Mouse (Mus musculus) limb, embryonic 10.5 days (tissue): ENCODE data around the gene Immp2l. TPM values are rescaled to one million over a fixed set of nuclear protein-coding genes. Genes with fewer than 3 reads are reported as not detected.
"Not testable (repeated sequence)": the region's sequence is repeated elsewhere in the genome, so short reads cannot be mapped to it uniquely, and the experiment has no call there.

ENCODE experiments used
- DNase-seq: peaks from one replicate; pipeline ENCODE4 v3.0.0-alpha.2; 2017; ENCODE audit warnings: low spot score
- H3K27ac ChIP-seq: fragments of 300-500 bp; sonication (generic); 2 replicates; pipeline ENCODE4 v1.5.1; 2016; ENCODE audit warnings: mild to moderate bottlenecking
- H3K27me3 ChIP-seq: fragments of 300-500 bp; sonication (generic); 2 replicates; pipeline ENCODE4 v1.6.1; 2016; ENCODE audit warnings: low read depth, mild to moderate bottlenecking; ENCODE audit not compliant: poor library complexity, severe bottlenecking
- H3K36me3 ChIP-seq: fragments of 300-500 bp; sonication (generic); 2 replicates; pipeline ENCODE4 v1.6.1; 2016; ENCODE audit warnings: mild to moderate bottlenecking, moderate library complexity
- H3K4me1 ChIP-seq: fragments of 300-500 bp; sonication (generic); 2 replicates; pipeline ENCODE4 v1.6.1; 2016
- H3K4me3 ChIP-seq: fragments of 300-500 bp; sonication (generic); 2 replicates; pipeline ENCODE4 v1.5.1; 2016; ENCODE audit warnings: mild to moderate bottlenecking, moderate library complexity
- H3K9me3 ChIP-seq: fragments of 300-500 bp; sonication (generic); replicated peaks from 2 replicates; pipeline ENCODE4 v1.6.1; 2016; ENCODE audit warnings: mild to moderate bottlenecking
- WGBS: fragments of 180-500 bp; shearing (Covaris S2); methylation state at CpG from one replicate; pipeline ENCODE4 v1.1.7; 2016; 5-methylcytosine and 5-hydroxymethylcytosine counted together
- polyA plus RNA-seq: library from polyadenylated mRNA; unstranded; fragments of >200 nt; fragmentation: Nextera tagmentation; extraction: Ambion mirVana; gene quantifications from 2 replicates; pipeline ENCODE4 v1.2.1, GENCODE M21; 2016

Gene Immp2l
- 8.5 and 10.6 TPM in 2 replicates for polyA plus RNA-seq

DNA sequence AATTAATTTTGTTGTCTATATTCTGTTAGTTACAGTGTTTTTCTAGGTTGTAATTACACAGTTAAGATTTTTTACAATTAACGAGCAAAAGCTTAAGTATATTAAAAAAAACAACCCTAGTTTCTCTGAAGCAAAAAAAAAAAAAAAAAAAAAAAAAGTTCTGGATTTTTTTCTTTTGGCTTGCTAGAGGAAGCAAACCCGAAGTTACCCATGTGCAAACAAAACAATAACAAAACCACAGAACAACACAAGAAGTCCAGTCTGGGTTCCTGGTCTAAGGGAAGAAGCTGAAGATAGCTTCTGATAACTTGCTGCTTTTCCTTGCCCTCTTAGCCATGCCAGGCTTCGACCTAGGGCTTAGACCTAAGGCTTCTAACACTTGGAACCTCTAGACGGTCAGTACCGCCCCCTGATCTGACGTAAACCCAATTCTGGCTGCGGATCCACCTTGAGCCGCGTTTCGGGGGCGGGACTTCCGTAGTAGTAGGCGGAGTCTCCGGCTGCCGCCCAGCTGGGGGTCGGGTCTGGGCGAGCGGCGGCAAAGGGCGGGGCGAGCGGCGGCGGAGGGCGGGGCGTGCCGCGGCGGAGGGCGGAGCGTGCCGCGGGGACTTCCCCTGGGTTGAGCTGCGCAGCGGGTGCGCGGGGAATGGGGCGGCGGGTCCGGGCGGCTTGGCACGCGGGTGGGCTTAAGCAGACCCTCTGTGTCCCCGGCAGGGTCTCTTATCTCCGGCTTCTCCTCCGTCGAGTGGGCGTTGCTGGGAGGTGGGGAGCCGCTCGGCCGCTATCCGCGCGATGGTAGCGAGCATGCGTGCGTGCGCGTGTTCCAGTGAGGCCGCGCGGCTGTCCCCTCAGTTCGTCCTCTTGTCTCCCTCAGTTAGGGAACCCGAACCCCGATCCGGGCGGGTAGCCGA is at the start of gene Immp2l:
Immp2l (plus strand) TSS at position 580 of the 911 bp plus-strand sequence.
- peak within 1 kb of the TSS; percentile 90 for H3K27ac ChIP-seq
- H3K27me3 ChIP-seq = no peaks in the 10 kb centered on the region
- DNase-seq = peak; percentile 95
- H3K4me3 ChIP-seq = peak within 1 kb of the TSS; percentile 77
- no peaks in the 10 kb centered on the region for H3K9me3 ChIP-seq
- peaks cover 6% of the 10 kb centered on the region; the same call in 1 of the 2 replicates for H3K4me1 ChIP-seq
- H3K36me3 ChIP-seq = no peaks in the 10 kb centered on the region
- 4% methylated on average over 54 of the region's 68 CpGs for WGBS

DNA sequence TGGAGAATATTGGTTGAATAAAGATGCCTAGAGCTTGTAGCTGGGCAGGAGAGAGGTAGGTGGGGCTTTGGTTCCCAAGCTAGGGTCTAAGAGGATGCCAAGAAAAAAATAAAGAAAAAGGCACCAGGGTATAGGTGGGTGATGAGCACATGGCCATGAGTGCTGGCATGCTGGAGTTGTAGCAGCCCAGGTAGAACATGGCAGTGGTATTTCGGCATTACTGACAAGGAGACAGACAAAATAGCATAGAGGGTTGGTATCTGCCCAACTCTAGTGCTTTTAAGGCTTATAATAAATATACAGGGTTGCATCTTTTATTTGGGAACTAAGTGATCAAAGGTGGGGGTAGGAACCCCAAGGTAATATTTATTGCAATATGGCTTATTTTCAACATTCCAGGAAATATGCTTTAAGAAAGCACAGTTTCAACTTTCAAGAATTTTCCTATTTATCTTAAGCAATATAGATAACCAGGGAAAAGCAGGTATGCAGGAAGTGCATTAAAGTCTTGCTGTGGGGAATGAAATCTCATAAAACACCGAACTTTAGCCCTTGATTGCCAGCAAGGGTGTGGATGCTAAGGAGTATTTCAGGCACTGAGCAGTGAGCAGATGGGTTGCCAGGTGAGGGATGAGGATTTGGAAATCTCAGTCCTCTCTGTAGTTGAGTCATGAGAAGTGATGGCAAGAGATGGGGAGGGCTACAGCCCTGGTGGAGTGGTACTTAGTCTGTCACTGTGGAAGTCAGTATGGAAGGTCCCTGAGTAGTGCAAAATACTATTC is 45.0 kb upstream of the Immp2l start:
- Histone ChIP-seq H3K27me3 (no peaks in the 10 kb centered on the region), H3K4me1 (no peaks in the 10 kb centered on the region), H3K9me3 (no peaks in the 10 kb centered on the region), H3K36me3 (no peaks in the 10 kb centered on the region), H3K27ac (no peak overlapping the region), H3K4me3 (no peak overlapping the region)
- 93% methylated on average over 2 of the region's 2 CpGs for WGBS
- no peak for DNase-seq

DNA sequence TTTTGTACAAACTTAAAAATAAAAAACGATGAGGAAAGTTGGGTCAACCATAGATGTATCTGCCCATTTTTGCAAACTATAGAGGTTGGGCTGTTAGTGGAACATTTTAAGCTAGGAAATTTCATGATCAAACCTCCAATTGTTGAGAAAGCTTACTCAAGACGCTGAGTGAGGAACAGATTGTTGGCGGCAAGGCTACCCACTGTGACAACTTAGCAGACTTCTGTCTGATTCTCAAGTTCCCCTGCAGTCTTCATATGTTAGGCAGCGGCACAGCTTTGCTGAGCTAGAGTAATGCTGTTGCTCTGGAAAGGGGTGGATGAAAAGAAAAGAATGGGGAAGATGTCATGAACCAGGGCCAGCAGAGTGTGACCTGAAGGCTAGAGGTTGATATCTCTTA is 44.2 kb upstream of the Immp2l start:
- no peaks in the 10 kb centered on the region for H3K36me3 ChIP-seq
- 91% methylated on average over 4 of the region's 4 CpGs for WGBS
- no peak for DNase-seq
- no peaks in the 10 kb centered on the region for H3K27me3 ChIP-seq
- H3K4me3 ChIP-seq = no peak overlapping the region
- no peaks in the 10 kb centered on the region for H3K9me3 ChIP-seq
- H3K4me1 ChIP-seq = no peaks in the 10 kb centered on the region
- no peak overlapping the region for H3K27ac ChIP-seq

DNA sequence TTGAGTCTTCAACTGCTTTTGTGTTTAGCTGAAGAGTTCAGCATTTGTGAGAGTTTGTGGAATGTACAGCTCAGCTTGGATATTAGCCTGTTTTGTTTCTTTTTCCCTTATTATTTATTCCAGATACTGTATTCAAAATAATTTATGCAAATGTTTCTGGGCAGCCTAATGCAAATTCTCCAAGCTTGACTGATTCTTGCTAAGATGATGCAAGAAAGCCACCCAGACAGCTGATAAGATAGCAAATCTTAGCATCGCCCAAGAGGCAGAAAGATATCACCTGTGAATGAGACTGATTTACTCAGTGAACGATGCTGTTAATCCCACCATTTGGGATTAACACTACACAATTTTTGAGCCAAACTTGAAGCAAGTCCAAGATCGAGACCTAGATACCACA is 43.7 kb upstream of the Immp2l start:
- Histone ChIP-seq H3K9me3 (no peaks in the 10 kb centered on the region), H3K27me3 (no peaks in the 10 kb centered on the region), H3K36me3 (no peaks in the 10 kb centered on the region), H3K27ac (no peak overlapping the region), H3K4me1 (no peaks in the 10 kb centered on the region), H3K4me3 (no peak overlapping the region)
- no peak for DNase-seq
- 87% methylated on average over 3 of the region's 3 CpGs for WGBS

DNA sequence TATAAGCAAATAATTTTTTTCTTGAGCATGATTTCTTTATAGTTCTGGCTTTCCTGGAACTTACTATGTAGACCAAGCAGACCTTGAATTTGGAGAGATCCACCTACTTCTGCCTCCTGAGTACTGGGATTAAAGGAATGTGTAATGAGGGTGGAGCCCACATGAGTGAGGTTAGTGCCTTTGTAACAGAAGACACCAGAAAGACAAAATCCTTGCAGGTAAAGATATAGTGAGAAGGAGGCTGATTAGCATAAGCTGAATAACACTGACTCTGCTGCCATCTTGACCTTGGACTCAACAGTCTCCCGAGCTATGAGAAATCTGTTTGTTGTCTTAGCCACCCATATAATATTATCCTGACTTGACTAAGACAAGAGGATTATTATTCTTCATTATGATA is 40.9 kb upstream of the Immp2l start:
- no peak for DNase-seq
- H3K36me3 ChIP-seq = no peaks in the 10 kb centered on the region
- no peak overlapping the region for H3K27ac ChIP-seq
- H3K27me3 ChIP-seq = no peaks in the 10 kb centered on the region
- WGBS = 98% methylated on average over 1 of the region's 1 CpGs
- no peaks in the 10 kb centered on the region for H3K4me1 ChIP-seq
- no peak overlapping the region for H3K4me3 ChIP-seq
- no peaks in the 10 kb centered on the region for H3K9me3 ChIP-seq

DNA sequence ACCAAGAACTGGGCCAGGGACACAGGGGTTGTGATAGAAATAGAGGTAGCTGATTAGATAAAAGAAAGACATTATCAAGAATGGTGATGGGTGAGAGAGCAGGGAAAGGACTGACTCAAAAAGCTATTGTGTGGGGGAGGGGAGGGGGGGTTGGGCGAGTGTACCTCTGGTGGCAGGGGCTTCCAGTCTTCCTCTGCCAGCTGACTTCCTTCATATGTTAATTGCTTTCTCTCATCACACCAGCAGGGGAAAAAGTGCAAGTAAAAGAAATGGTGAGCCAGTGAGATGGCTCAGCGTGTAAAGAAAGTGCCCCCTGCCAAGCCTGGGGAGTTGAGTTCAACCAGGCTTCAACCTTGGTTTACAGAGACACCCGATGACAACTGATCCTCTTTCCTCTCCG is 39.2 kb upstream of the Immp2l start:
- Histone ChIP-seq H3K4me1 (no peaks in the 10 kb centered on the region), H3K9me3 (no peaks in the 10 kb centered on the region), H3K4me3 (no peak overlapping the region), H3K36me3 (no peaks in the 10 kb centered on the region), H3K27me3 (no peaks in the 10 kb centered on the region), H3K27ac (no peak overlapping the region)
- 29% methylated on average over 4 of the region's 4 CpGs for WGBS
- DNase-seq = no peak

DNA sequence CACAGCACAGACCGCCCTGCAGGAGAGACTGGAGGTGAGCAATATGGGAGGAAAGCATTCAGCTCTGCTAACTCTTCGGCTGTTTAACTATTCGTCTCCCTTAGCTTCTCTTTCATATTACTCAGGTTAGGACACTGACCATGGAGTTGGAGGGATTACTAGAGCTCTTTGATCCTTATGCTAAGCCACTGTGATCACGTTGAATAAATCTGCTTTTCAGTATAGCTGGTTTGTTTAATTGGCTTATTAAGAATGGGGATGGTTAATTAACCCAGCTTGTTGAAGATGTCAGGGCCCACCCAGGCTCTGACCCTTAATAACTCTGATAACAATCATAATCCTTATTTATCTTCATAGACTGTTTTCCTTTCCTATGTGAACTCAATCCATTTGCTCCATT is 38.1 kb upstream of the Immp2l start:
- Histone ChIP-seq H3K9me3 (no peaks in the 10 kb centered on the region), H3K27ac (no peak overlapping the region), H3K36me3 (no peaks in the 10 kb centered on the region), H3K4me3 (no peak overlapping the region), H3K4me1 (no peaks in the 10 kb centered on the region), H3K27me3 (no peaks in the 10 kb centered on the region)
- no peak for DNase-seq
- 69% methylated on average over 4 of the region's 4 CpGs for WGBS

DNA sequence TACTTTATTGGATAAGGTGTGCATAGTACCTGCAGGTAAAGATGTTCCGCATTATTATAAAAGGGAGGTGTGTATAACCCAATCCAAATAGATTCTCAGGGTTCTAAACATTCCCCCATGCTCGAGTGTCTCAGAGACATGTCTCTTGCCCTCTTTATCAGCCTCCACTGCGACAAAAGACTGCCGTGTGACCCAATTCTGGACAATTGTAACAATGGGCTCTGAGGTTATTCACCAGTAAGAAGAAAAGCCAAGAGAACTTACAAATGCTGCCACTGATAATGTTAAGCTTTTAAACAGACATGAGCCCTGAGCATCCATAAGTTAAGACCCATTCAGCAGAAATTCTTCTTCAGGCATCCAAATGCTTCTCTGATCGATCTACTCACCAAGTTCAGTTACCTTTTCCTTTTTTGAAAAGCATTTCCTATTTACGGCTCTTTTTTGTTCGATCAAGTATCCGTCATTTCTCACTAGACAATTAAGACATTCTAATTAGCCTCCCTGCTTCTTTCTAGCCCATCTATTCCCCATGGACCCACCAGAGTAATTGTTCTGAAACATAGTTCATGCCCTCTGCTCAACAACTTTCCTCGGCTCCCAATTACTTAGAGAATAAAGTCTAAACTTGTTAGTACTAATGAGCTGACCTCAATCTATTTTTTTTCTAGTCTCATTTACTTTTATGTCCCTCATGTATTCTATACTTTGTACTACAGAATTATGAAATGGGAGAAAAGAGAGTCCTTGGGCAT is 35.4 kb upstream of the Immp2l start:
- DNase-seq = no peak
- no peak overlapping the region for H3K4me3 ChIP-seq
- 87% methylated on average over 9 of the region's 9 CpGs for WGBS
- H3K27me3 ChIP-seq = no peaks in the 10 kb centered on the region
- H3K9me3 ChIP-seq = no peaks in the 10 kb centered on the region
- no peak overlapping the region for H3K27ac ChIP-seq
- no peaks in the 10 kb centered on the region for H3K4me1 ChIP-seq
- H3K36me3 ChIP-seq = no peaks in the 10 kb centered on the region

DNA sequence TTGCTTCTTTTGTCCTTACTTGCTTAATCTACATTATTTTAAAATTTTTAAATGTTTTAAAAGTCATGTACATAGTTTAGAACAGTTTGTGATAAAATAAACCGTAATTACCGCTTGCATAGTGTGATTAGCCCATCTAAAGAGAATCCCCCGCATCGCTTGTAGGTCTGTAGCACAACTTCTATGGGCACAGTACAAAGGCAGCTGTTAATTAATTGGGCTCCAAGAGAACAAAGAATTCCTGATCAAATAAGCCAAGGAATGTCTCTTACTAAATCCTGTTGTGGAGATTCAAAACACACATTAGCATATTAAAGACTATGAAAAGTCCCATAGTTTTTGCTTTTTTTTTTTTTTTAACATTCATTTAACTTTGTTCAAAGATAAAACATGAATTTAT is 32.2 kb upstream of the Immp2l start:
- H3K9me3 ChIP-seq = no peaks in the 10 kb centered on the region
- H3K27me3 ChIP-seq = no peaks in the 10 kb centered on the region
- WGBS = 92% methylated on average over 4 of the region's 4 CpGs
- no peaks in the 10 kb centered on the region for H3K4me1 ChIP-seq
- DNase-seq = no peak
- H3K4me3 ChIP-seq = no peak overlapping the region
- no peaks in the 10 kb centered on the region for H3K36me3 ChIP-seq
- no peak overlapping the region for H3K27ac ChIP-seq

DNA sequence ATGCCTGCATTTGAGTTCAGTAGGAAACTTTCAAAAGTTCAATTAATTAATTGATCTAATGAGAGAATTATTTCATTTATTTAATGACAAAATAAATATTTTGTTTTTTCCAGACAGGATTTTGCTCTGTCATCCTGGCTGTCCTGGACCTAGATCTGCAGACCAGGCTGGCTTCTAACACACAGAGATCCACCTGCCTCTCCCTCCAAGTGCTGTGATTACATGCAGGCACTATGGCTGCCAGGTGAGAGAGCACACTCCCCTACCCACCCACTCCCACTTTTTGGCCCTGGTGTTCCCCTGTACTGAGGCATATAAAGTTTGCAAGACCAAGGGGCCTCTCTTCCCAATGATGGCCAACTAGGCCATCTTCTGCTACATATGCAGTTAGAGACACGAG is 31.7 kb upstream of the Immp2l start:
- H3K4me1 ChIP-seq, DNase-seq: not testable (repeated sequence)
- 88% methylated on average over 1 of the region's 1 CpGs for WGBS

DNA sequence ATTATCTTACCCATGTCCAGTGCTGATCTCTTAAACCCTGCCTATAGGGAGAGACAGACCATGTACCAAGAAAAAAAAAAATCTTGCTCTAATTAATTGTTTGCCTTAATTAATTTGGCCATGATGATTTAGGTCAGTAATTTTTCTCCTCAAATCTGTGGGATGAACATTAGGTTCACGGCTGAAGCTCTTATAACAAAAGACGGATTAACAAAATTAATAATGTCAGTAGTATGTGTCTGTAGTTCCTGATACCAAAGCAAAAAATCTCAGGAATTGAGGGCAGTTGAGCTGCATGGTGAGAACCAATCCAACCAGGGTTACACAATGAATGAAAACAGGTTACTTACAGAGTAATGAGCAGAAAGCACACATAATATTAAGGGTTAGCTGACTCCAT is 29.0 kb upstream of the Immp2l start:
- no peak for DNase-seq
- Histone ChIP-seq H3K9me3 (no peaks in the 10 kb centered on the region), H3K4me3 (no peak overlapping the region), H3K36me3 (no peaks in the 10 kb centered on the region), H3K27ac (no peak overlapping the region), H3K4me1 (no peaks in the 10 kb centered on the region), H3K27me3 (no peaks in the 10 kb centered on the region)
- 88% methylated on average over 2 of the region's 2 CpGs for WGBS

More for the DNA sequence above, 31.7 kb upstream of the Immp2l start:
- not testable (repeated sequence) for H3K36me3 ChIP-seq, H3K9me3 ChIP-seq, H3K4me3 ChIP-seq, H3K27ac ChIP-seq, H3K27me3 ChIP-seq

DNA sequence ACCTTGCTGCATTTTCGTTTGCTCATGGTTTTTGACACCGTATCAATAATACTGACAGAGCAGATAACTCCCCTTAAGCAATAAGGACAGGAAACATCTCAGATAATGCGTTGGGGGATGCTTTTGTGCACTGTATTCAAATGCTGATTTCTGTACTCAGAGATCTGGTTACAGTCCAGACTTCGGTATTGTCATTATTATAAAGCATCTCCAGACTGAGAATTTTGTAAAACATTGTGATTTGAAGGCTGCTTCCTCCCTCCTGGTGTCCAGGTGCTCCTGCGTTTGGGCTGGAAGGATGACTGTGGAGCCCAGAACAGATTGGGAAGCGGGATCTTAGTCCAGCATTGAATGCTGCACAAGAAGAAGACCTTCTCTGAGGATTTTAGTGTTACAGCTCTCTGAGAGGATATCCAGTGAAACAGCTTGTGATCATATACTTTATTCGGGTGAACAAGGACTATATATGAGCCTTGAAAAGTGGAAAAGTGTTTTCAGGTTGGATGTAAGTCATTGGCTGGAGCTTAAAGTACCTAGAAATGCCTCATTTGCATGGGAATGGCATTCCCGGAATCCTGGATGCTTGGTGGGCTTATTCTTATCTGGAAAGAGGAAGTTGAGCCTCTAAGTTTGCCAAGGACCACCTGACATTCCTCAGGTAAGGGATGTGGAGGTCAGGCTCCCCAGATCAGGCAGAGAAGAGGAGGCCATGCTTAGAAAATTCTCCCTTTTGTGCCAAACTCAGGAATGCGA is 28.1 kb upstream of the Immp2l start:
- DNase-seq = no peak
- H3K4me3 ChIP-seq = no peak overlapping the region
- H3K27ac ChIP-seq = no peak overlapping the region
- no peaks in the 10 kb centered on the region for H3K9me3 ChIP-seq
- no peaks in the 10 kb centered on the region for H3K27me3 ChIP-seq
- WGBS = 84% methylated on average over 9 of the region's 9 CpGs
- no peaks in the 10 kb centered on the region for H3K4me1 ChIP-seq
- H3K36me3 ChIP-seq = no peaks in the 10 kb centered on the region
